Mouse (Mus musculus) C2C12 (cell line): Measurements from ENCODE around the gene AI661453.

Experiments used
- CTCF ChIP-seq: IDR thresholded peaks from one replicate; pipeline ENCODE4 v1.5.1; 2011; ENCODE audit not compliant: control insufficient read depth, insufficient read depth, insufficient read length
- FOSL1 ChIP-seq: IDR thresholded peaks from one replicate; pipeline ENCODE4 v1.8.0; 2011; ENCODE audit warnings: mild to moderate bottlenecking, low read length; ENCODE audit not compliant: poor library complexity, insufficient read depth, severe bottlenecking
- MAX ChIP-seq: IDR thresholded peaks from one replicate; pipeline ENCODE4 v1.6.1; 2011; ENCODE audit warnings: mild to moderate bottlenecking, control low read depth
- MYOG ChIP-seq: IDR thresholded peaks from one replicate; pipeline ENCODE4 v1.6.1; 2011; ENCODE audit not compliant: control insufficient read depth, insufficient read length; ENCODE audit errors: extremely low read depth
- USF1 ChIP-seq: IDR thresholded peaks from one replicate; pipeline ENCODE4 v1.6.1; 2011; ENCODE audit warnings: low read depth, mild to moderate bottlenecking, control low read depth, moderate library complexity

GRCm38 (mm10) chr17:47452886-47453285, 16.5 kb downstream of the AI661453 start:
- no peak for TF ChIP-seq USF1
- no peak for TF ChIP-seq CTCF
- no peak for TF ChIP-seq FOSL1
- TF ChIP-seq MAX: no peak
- no peak for TF ChIP-seq MYOG
